Mouse (Mus musculus): ENCODE data around the gene Rnf114. TPM values are rescaled to one million over a fixed set of nuclear protein-coding genes. Genes with fewer than 3 reads are reported as not detected.

Gene Rnf114
- total and polyA plus RNA-seq, 3 experiments: 40.8 to 50.4 (median 45.6) TPM

- in situ Hi-C loops (cut with MboI; ENCODE audit: low pct_ligation_motif_present, low pct_unique_long_range_greater_than_20kb, low sequenced_read_pairs): no loop called here
- TF ChIP-seq POLR2AphosphoS2 (IDR thresholded peaks at IDR 0.05; ENCODE audit: low read depth, low read length) (no peak), ELF1 (IDR thresholded peaks at IDR 0.05; ENCODE audit: low read depth, low read length) (peak; percentile 92), MYC (IDR thresholded peaks at IDR 0.05; ENCODE audit: low read depth, low read length) (peak; percentile 63; the same call in 1 of the 2 replicates), CHD1 (IDR thresholded peaks at IDR 0.05; ENCODE audit: low read depth, low read length) (no peak), MAX (IDR thresholded peaks at IDR 0.05; ENCODE audit: low read length) (peak; percentile 59; the same call in 1 of the 2 replicates), SIN3A (IDR thresholded peaks at IDR 0.05; ENCODE audit: low read length) (peak; percentile 94), NRF1 (IDR thresholded peaks at IDR 0.05; ENCODE audit: low read depth, low read length) (peak; percentile 85), BHLHE40 (IDR thresholded peaks at IDR 0.05; ENCODE audit: low read depth, low read length) (peak; percentile 77), MXI1 (IDR thresholded peaks at IDR 0.05; ENCODE audit: low read depth, low read length) (peak; percentile 92), HCFC1 (IDR thresholded peaks at IDR 0.05; ENCODE audit: low read depth, low read length) (peak; percentile 87), TCF12 (IDR thresholded peaks at IDR 0.05; ENCODE audit: low read depth, low read length) (no peak), IRF4 (IDR thresholded peaks at IDR 0.05; ENCODE audit: low read depth, low read length) (peak; percentile 55; the same call in 1 of the 2 replicates), ZNF384 (IDR thresholded peaks at IDR 0.05; ENCODE audit: low read depth, low read length) (peak; percentile 70), MAZ (IDR thresholded peaks at IDR 0.05; ENCODE audit: low read depth, low read length) (no peak), POLR2A (IDR thresholded peaks at IDR 0.05; ENCODE audit: low read depth, low read length) (peak; percentile 89), GABPA (IDR thresholded peaks at IDR 0.05; ENCODE audit: insufficient replicate concordance, low read depth, low read length) (no peak), JUN (IDR thresholded peaks at IDR 0.05; ENCODE audit: insufficient read depth, low read depth, low read length) (no peak), CHD2 (IDR thresholded peaks at IDR 0.05; ENCODE audit: low read length) (no peak), NELFE (IDR thresholded peaks at IDR 0.05; ENCODE audit: low read depth, low read length) (peak; percentile 75), KAT2A (IDR thresholded peaks at IDR 0.05; ENCODE audit: insufficient replicate concordance, low read length) (peak; percentile 76; the same call in 1 of the 2 replicates), ZKSCAN1 (IDR thresholded peaks at IDR 0.05; ENCODE audit: borderline replicate concordance, low read depth, low read length) (no peak)
- Histone ChIP-seq H3K27ac (ENCODE audit: insufficient read depth, low read depth) (peak within 1 kb of the TSS; percentile 95), H3K9me3 (replicated peaks; ENCODE audit: low read length) (no peaks in the 10 kb centered on the region), H3K36me3 (replicated peaks in 1 of 2; ENCODE audit: control insufficient read depth in 1 of 2, insufficient read depth in 1 of 2, low read length in 1 of 2) (peaks cover 9 to 24% of the 10 kb centered on the region in 2 experiments), H3K4me2 (ENCODE audit: insufficient read depth, low read depth, poor library complexity, severe bottlenecking) (peak within 1 kb of the TSS; percentile 74), H3K4me3 (replicated peaks in 1 of 3; ENCODE audit: low read depth in 2 of 3, low read length in 2 of 3, poor library complexity in 1 of 3) (peak within 1 kb of the TSS; percentile 93 to 95 (median 95)), H3K79me2 (replicated peaks; ENCODE audit: control insufficient read depth, extremely low read depth, insufficient read depth, poor library complexity, severe bottlenecking) (peaks cover 49% of the 10 kb centered on the region), H3K27me3 (replicated peaks) (no peaks in the 10 kb centered on the region), H3K9ac (ENCODE audit: insufficient read depth, low read depth) (peak within 1 kb of the TSS; percentile 93), H3K4me1 (ENCODE audit: control insufficient read depth in 1 of 2, insufficient read depth in 2 of 2) (peaks cover 4 to 58% of the 10 kb centered on the region in 2 experiments)
- peak; percentile 92 for DNase-seq (ENCODE audit: extremely low read depth)
- dilution Hi-C loops (cut with MboI; ENCODE audit: extremely low pct_ligation_motif_present, extremely low pct_unique_long_range_greater_than_20kb, low sequenced_read_pairs): no loop called here
Measured at GRCm38 (mm10) chr2:167492713-167493636, 530 bp downstream of the Rnf114 start, which contains the start of gene Spata2. Gene Spata2 (minus strand): TSS chr2:167492887.
